Mouse (Mus musculus) stomach, embryonic 14.5 days (tissue): ENCODE data around the gene Eaf2. TPM values are rescaled to one million over a fixed set of nuclear protein-coding genes. Genes with fewer than 3 reads are reported as not detected.
"Not testable (repeated sequence)": the region's sequence is repeated elsewhere in the genome, so short reads cannot be mapped to it uniquely, and the experiment has no call there.

Experiments
- ATAC-seq: fragments of 200-750 bp; cut with Nextera tagmentation; 2 replicates; pipeline ENCODE4 v1.8.0; 2017; ENCODE audit warnings: low read depth, moderate TSS enrichment; ENCODE audit not compliant: insufficient number of reproducible peaks, insufficient read depth, low FRiP score
- H3K27ac ChIP-seq: fragments of 300-500 bp; sonication (generic); 2 replicates; pipeline ENCODE4 v1.5.1; 2014; ENCODE audit warnings: mild to moderate bottlenecking, low read length, moderate library complexity, mixed read lengths
- H3K27me3 ChIP-seq: fragments of 300-500 bp; sonication (generic); 2 replicates; pipeline ENCODE4 v1.6.1; 2014; ENCODE audit warnings: low read length, control low read depth, mixed read lengths; ENCODE audit not compliant: control insufficient read depth, insufficient read depth
- H3K36me3 ChIP-seq: fragments of 300-500 bp; sonication (generic); 2 replicates; pipeline ENCODE4 v1.6.1; 2014; ENCODE audit warnings: mild to moderate bottlenecking, control low read depth, low read length, moderate library complexity, mixed read lengths; ENCODE audit not compliant: control insufficient read depth, insufficient read depth
- H3K4me1 ChIP-seq: fragments of 300-500 bp; sonication (generic); 2 replicates; pipeline ENCODE4 v1.6.1; 2014; ENCODE audit warnings: low read length, control low read depth, mixed read lengths; ENCODE audit not compliant: control insufficient read depth, insufficient read depth
- H3K4me2 ChIP-seq: fragments of 300-500 bp; sonication (generic); replicated peaks from 2 replicates; pipeline ENCODE4 v1.6.1; 2014; ENCODE audit warnings: low read depth, low read length, control low read depth
- H3K4me3 ChIP-seq: fragments of 300-500 bp; sonication (generic); 2 replicates; pipeline ENCODE4 v1.5.1; 2014; ENCODE audit warnings: low read depth, low read length, control low read depth
- H3K9ac ChIP-seq: fragments of 300-500 bp; sonication (generic); replicated peaks from 2 replicates; pipeline ENCODE4 v1.6.1; 2014; ENCODE audit warnings: low read depth, mild to moderate bottlenecking, control low read depth, low read length, moderate library complexity, mixed read lengths
- H3K9me3 ChIP-seq: fragments of 300-500 bp; sonication (generic); 2 replicates; pipeline ENCODE4 v1.6.1; 2016; ENCODE audit warnings: low read depth, low read length, control low read depth; ENCODE audit not compliant: control insufficient read depth
- WGBS: fragments of 180-500 bp; shearing (Covaris S2); extraction: QIAGEN DNeasy Blood & Tissue Kit; methylation state at CpG from one replicate; pipeline ENCODE4 v1.1.7; 2014; 5-methylcytosine and 5-hydroxymethylcytosine counted together
- polyA plus RNA-seq: library from polyadenylated mRNA; unstranded; fragments of >200 nt; fragmentation: Nextera tagmentation; extraction: Ambion mirVana; gene quantifications from 2 replicates; pipeline ENCODE4 v1.2.1, GENCODE M21; 2014

The Eaf2 gene
- polyA plus RNA-seq, 1 experiment from 2014 or later: 1.8 TPM

GRCm38 (mm10) chr16:36882737-36883343, 8.0 kb upstream of the Eaf2 start:
- WGBS: 75% methylated on average over 5 of the region's 5 CpGs
- H3K4me2 ChIP-seq: no peak overlapping the region
- peaks cover 17% of the 10 kb centered on the region for H3K36me3 ChIP-seq
- no peak for ATAC-seq
- no peak overlapping the region for H3K27ac ChIP-seq
- H3K27me3 ChIP-seq: no peaks in the 10 kb centered on the region
- no peaks in the 10 kb centered on the region for H3K4me1 ChIP-seq
- no peaks in the 10 kb centered on the region for H3K9me3 ChIP-seq
- H3K9ac ChIP-seq: no peak overlapping the region
- no peak overlapping the region for H3K4me3 ChIP-seq

- Histone ChIP-seq H3K4me1 (peaks cover 5% of the 10 kb centered on the region; the same call in 1 of the 2 replicates), H3K9me3 (no peaks in the 10 kb centered on the region), H3K9ac (no peak overlapping the region), H3K36me3 (peaks cover 4% of the 10 kb centered on the region), H3K4me3 (no peak overlapping the region), H3K27me3 (no peaks in the 10 kb centered on the region), H3K4me2 (no peak overlapping the region), H3K27ac (no peak overlapping the region)
- 76% methylated on average over 5 of the region's 5 CpGs for WGBS
- ATAC-seq: no peak
Measured at GRCm38 (mm10) chr16:36877316-36877715, 2.5 kb upstream of the Eaf2 start.

- H3K9ac ChIP-seq: peak overlapping the region; percentile 71
- H3K27me3 ChIP-seq: no peaks in the 10 kb centered on the region
- H3K9me3 ChIP-seq: no peaks in the 10 kb centered on the region
- H3K4me1 ChIP-seq: peaks cover 5% of the 10 kb centered on the region; the same call in 1 of the 2 replicates
- peak overlapping the region; percentile 64 for H3K27ac ChIP-seq
- H3K36me3 ChIP-seq: peaks cover 9% of the 10 kb centered on the region
- peak overlapping the region; percentile 91 for H3K4me3 ChIP-seq
- ATAC-seq: no peak
- H3K4me2 ChIP-seq: peak overlapping the region; percentile 52
- under 1% methylated on average over 48 of the region's 48 CpGs for WGBS
Measured at GRCm38 (mm10) chr16:36875276-36875851, 561 bp upstream of the Eaf2 start.

GRCm38 (mm10) chr16:36869442-36869841, 5.4 kb downstream of the Eaf2 start:
- WGBS: 95% methylated on average over 2 of the region's 2 CpGs

GRCm38 (mm10) chr16:36863585-36863984, 11.2 kb downstream of the Eaf2 start:
- WGBS: 94% methylated on average over 3 of the region's 3 CpGs
- H3K36me3 ChIP-seq: peaks cover 20% of the 10 kb centered on the region
- H3K4me3 ChIP-seq: no peak overlapping the region
- H3K4me1 ChIP-seq: no peaks in the 10 kb centered on the region
- H3K27me3 ChIP-seq: no peaks in the 10 kb centered on the region
- H3K27ac ChIP-seq: no peak overlapping the region
- H3K9me3 ChIP-seq: no peaks in the 10 kb centered on the region
- ATAC-seq: no peak
- no peak overlapping the region for H3K9ac ChIP-seq
- H3K4me2 ChIP-seq: no peak overlapping the region

More at GRCm38 (mm10) chr16:36869442-36869841, 5.4 kb downstream of the Eaf2 start:
- no peak for ATAC-seq
- H3K9me3 ChIP-seq: no peaks in the 10 kb centered on the region
- no peaks in the 10 kb centered on the region for H3K27me3 ChIP-seq
- H3K9ac ChIP-seq: no peak overlapping the region
- H3K4me3 ChIP-seq: no peak overlapping the region
- no peak overlapping the region for H3K27ac ChIP-seq
- H3K4me2 ChIP-seq: no peak overlapping the region
- peaks cover 21% of the 10 kb centered on the region for H3K36me3 ChIP-seq
- peaks cover 5% of the 10 kb centered on the region; the same call in 1 of the 2 replicates for H3K4me1 ChIP-seq

GRCm38 (mm10) chr16:36851202-36851601, 23.6 kb downstream of the Eaf2 start:
- no peaks in the 10 kb centered on the region for H3K9me3 ChIP-seq
- no peaks in the 10 kb centered on the region for H3K4me1 ChIP-seq
- ATAC-seq: no peak
- no peak overlapping the region for H3K9ac ChIP-seq
- 88% methylated on average over 3 of the region's 3 CpGs for WGBS
- H3K4me2 ChIP-seq: no peak overlapping the region
- H3K36me3 ChIP-seq: peaks cover 6% of the 10 kb centered on the region
- no peaks in the 10 kb centered on the region for H3K27me3 ChIP-seq
- no peak overlapping the region for H3K4me3 ChIP-seq
- no peak overlapping the region for H3K27ac ChIP-seq

- not testable (repeated sequence) for H3K4me2 ChIP-seq, H3K9me3 ChIP-seq, H3K4me3 ChIP-seq, H3K36me3 ChIP-seq, H3K27ac ChIP-seq, H3K4me1 ChIP-seq, H3K9ac ChIP-seq, ATAC-seq, H3K27me3 ChIP-seq
- 95% methylated on average over 1 of the region's 1 CpGs for WGBS
Measured at GRCm38 (mm10) chr16:36846894-36847293, 27.9 kb downstream of the Eaf2 start.

- H3K27me3 ChIP-seq: no peaks in the 10 kb centered on the region
- no peaks in the 10 kb centered on the region for H3K4me1 ChIP-seq
- ATAC-seq: no peak
- WGBS: 5% methylated on average over 11 of the region's 11 CpGs
- peak overlapping the region; percentile 82 for H3K9ac ChIP-seq
- peak overlapping the region; percentile 84 for H3K4me3 ChIP-seq
- peak overlapping the region; percentile 72 for H3K4me2 ChIP-seq
- H3K27ac ChIP-seq: no peak overlapping the region
- H3K9me3 ChIP-seq: no peaks in the 10 kb centered on the region
- peaks cover 3% of the 10 kb centered on the region; the same call in 1 of the 2 replicates for H3K36me3 ChIP-seq
Measured at GRCm38 (mm10) chr16:36828820-36829219, 46.0 kb downstream of the Eaf2 start.
